Mouse (Mus musculus): ENCODE results near the gene Adam19.
"Not testable (repeated sequence)": the region's sequence is repeated elsewhere in the genome, so short reads cannot be mapped to it uniquely, and the experiment has no call there.

The Adam19 gene

GRCm38 (mm10) chr11:46055896-46056769 is at the start of gene Adam19:
TSS of gene Adam19 (plus strand) at chr11:46055992.
- peak; percentile 62 for DNase-seq

GRCm38 (mm10) chr11:46016061-46016460 is 39.7 kb upstream of the Adam19 start:
- DNase-seq, result peak; percentile 51

- DNase-seq, result no peak
Measured at GRCm38 (mm10) chr11:46020246-46020645, 35.5 kb upstream of the Adam19 start.

GRCm38 (mm10) chr11:46021850-46022249 is 33.9 kb upstream of the Adam19 start:
- DNase-seq, result no peak

GRCm38 (mm10) chr11:46022983-46023382 is 32.8 kb upstream of the Adam19 start:
- DNase-seq, result no peak

GRCm38 (mm10) chr11:46025962-46026392 is 29.8 kb upstream of the Adam19 start:
- DNase-seq, result no peak

- DNase-seq, result no peak
Measured at GRCm38 (mm10) chr11:46027952-46028814, 27.6 kb upstream of the Adam19 start.

GRCm38 (mm10) chr11:46029485-46029884 is 26.3 kb upstream of the Adam19 start:
- no peak for DNase-seq

GRCm38 (mm10) chr11:46030026-46030425 is 25.8 kb upstream of the Adam19 start:
- DNase-seq, result no peak

GRCm38 (mm10) chr11:46031470-46031869 is 24.3 kb upstream of the Adam19 start:
- no peak for DNase-seq

GRCm38 (mm10) chr11:46032956-46033355 is 22.8 kb upstream of the Adam19 start:
- DNase-seq, result no peak

GRCm38 (mm10) chr11:46036374-46036773 is 19.4 kb upstream of the Adam19 start:
- no peak for DNase-seq

- no peak for DNase-seq
Measured at GRCm38 (mm10) chr11:46038901-46039300, 16.9 kb upstream of the Adam19 start.

GRCm38 (mm10) chr11:46039335-46039734 is 16.5 kb upstream of the Adam19 start:
- no peak for DNase-seq

GRCm38 (mm10) chr11:46040841-46041556 is 14.8 kb upstream of the Adam19 start:
- no peak for DNase-seq

GRCm38 (mm10) chr11:46041607-46042267 is 14.1 kb upstream of the Adam19 start:
- no peak for DNase-seq

GRCm38 (mm10) chr11:46044781-46045180 is 11.0 kb upstream of the Adam19 start:
- DNase-seq, result no peak

- DNase-seq, result no peak
Measured at GRCm38 (mm10) chr11:46047264-46047663, 8.5 kb upstream of the Adam19 start.

GRCm38 (mm10) chr11:46052105-46052659 is 3.6 kb upstream of the Adam19 start, which contains the start of gene Gm12166:
TSS of gene Gm12166 (minus strand) at chr11:46052321.
- DNase-seq, result peak; percentile 48

GRCm38 (mm10) chr11:46053457-46053856 is 2.3 kb upstream of the Adam19 start:
- DNase-seq, result not testable (repeated sequence)

- no peak for DNase-seq
Measured at GRCm38 (mm10) chr11:46054311-46054710, 1.5 kb upstream of the Adam19 start.

All from cerebellum, adult 8-10 months (tissue).